ENCODE assay signal across 32 mouse cellular contexts in genomic region chr7:34216474-34216873, GRCm38 (mm10). TPM values are rescaled to one million over a fixed set of nuclear protein-coding genes. Genes with fewer than 3 reads are reported as not detected.
DNase-seq lines count a peak whose midpoint lies in the region; ATAC-seq and TF ChIP-seq lines count a peak whose summit lies in the region.
"Had no signal": no experiment of that assay in that cellular context is flagged by ENCODE, and none has a peak within 500 bp of the region (broad histone marks: within the 10 kb centered on the region; RNA-seq: fewer than 3 reads in every experiment).

No protein-coding gene starts in this region.

- H3K9me3 ChIP-seq in midbrain, embryonic 11.5 days (ENCODE audit: control insufficient read depth, low read length), result no peaks in the 10 kb centered on the region
- no peaks in the 10 kb centered on the region for H3K9me3 ChIP-seq in midbrain, embryonic 16.5 days (replicated peaks; ENCODE audit: control insufficient read depth, low read length, poor library complexity, severe bottlenecking)
- H3K9me3 ChIP-seq: embryonic facial prominence, embryonic 13.5 days; embryonic facial prominence, embryonic 15.5 days; forebrain, embryonic 10.5 days; forebrain, embryonic 12.5 days had no signal

- DNase-seq in gastrocnemius, adult 2 months, result no peak
- DNase-seq in gastrocnemius, postnatal 10 days, result no peak
- DNase-seq in midbrain, embryonic 11.5 days (ENCODE audit: low spot score, missing footprints), result peak; percentile 56
- DNase-seq in thymus, postnatal 25 days, result no peak
- no peak for DNase-seq in heart, postnatal 10 days
- DNase-seq: adrenal gland, adult 8-10 months; adrenal gland, postnatal 14 days; adrenal gland, postnatal 36 days; B cell, adult 2 months; cerebellum, adult 11 months; cerebellum, adult 18-20 months; cerebellum, adult 8-10 months; cerebellum, adult 9-11 months; cerebellum, postnatal 14 days; cerebellum, postnatal 36 days; embryo, embryonic 11 days had no signal

- H3K27ac ChIP-seq in gastrocnemius, adult 2 months, result peak overlapping the region; percentile 91
- H3K27ac ChIP-seq in midbrain, embryonic 11.5 days (ENCODE audit: low read depth, low read length), result no peak overlapping the region
- no peak overlapping the region for H3K27ac ChIP-seq in midbrain, embryonic 16.5 days (ENCODE audit: low read length)
- H3K27ac ChIP-seq: embryonic facial prominence, embryonic 13.5 days; embryonic facial prominence, embryonic 15.5 days; forebrain, embryonic 10.5 days; forebrain, embryonic 12.5 days had no signal

- no peak for TF ChIP-seq CTCF in gastrocnemius, adult 2 months (IDR thresholded peaks at IDR 0.05)

- H3K4me1 ChIP-seq in midbrain, embryonic 11.5 days (ENCODE audit: control insufficient read depth, insufficient read depth, low read length), result no peaks in the 10 kb centered on the region
- H3K4me1 ChIP-seq in midbrain, embryonic 16.5 days (ENCODE audit: control insufficient read depth, insufficient read depth, low read length), result no peaks in the 10 kb centered on the region
- H3K4me1 ChIP-seq: embryonic facial prominence, embryonic 13.5 days; embryonic facial prominence, embryonic 15.5 days; forebrain, embryonic 10.5 days; forebrain, embryonic 12.5 days had no signal

- no peak overlapping the region for H3ac ChIP-seq in myocyte (ENCODE audit: control insufficient read depth, insufficient read length)

- no peak overlapping the region for H3K9ac ChIP-seq in midbrain, embryonic 11.5 days (ENCODE audit: low read length)
- no peak overlapping the region for H3K9ac ChIP-seq in midbrain, embryonic 16.5 days (ENCODE audit: low read depth, low read length)
- H3K9ac ChIP-seq: embryonic facial prominence, embryonic 13.5 days; embryonic facial prominence, embryonic 15.5 days; forebrain, embryonic 12.5 days had no signal

- 91% methylated on average over 10 of the region's 10 CpGs for WGBS in midbrain, embryonic 11.5 days
- 90% methylated on average over 10 of the region's 10 CpGs for WGBS in midbrain, embryonic 16.5 days

- H3K4me3 ChIP-seq in gastrocnemius, adult 2 months, result peak overlapping the region; percentile 3; the same call in 1 of the 2 replicates
- H3K4me3 ChIP-seq in midbrain, embryonic 11.5 days (ENCODE audit: low read depth, low read length), result no peak overlapping the region
- no peak overlapping the region for H3K4me3 ChIP-seq in midbrain, embryonic 16.5 days (ENCODE audit: low read depth, low read length)
- H3K4me3 ChIP-seq in myocyte, result no peak overlapping the region
- H3K4me3 ChIP-seq: embryonic facial prominence, embryonic 13.5 days; embryonic facial prominence, embryonic 15.5 days; erythroblast, embryonic 14.5 days; forebrain, embryonic 10.5 days; forebrain, embryonic 12.5 days had no signal

- intact Hi-C loops in gastrocnemius, adult 2 months (cut with DNase I), result loop anchor here (10.0 kb wide), 1 partner anchor 428 kb away; no protein-coding TSS in a partner anchor
- intact Hi-C loops in heart, postnatal 10 days (cut with DNase I), result no loop called here

- no peak for TF ChIP-seq POLR2A in myocyte (IDR thresholded peaks at IDR 0.05; ENCODE audit: insufficient read length, low read depth)

- H3K27me3 ChIP-seq in midbrain, embryonic 11.5 days (ENCODE audit: control insufficient read depth, insufficient read depth, low read length), result no peaks in the 10 kb centered on the region
- H3K27me3 ChIP-seq in midbrain, embryonic 16.5 days (ENCODE audit: control insufficient read depth, insufficient read depth, low read depth, low read length), result no peaks in the 10 kb centered on the region
- no peaks in the 10 kb centered on the region for H3K27me3 ChIP-seq in myocyte (ENCODE audit: control insufficient read depth, insufficient read depth, insufficient read length)
- H3K27me3 ChIP-seq: CH12.LX; embryonic facial prominence, embryonic 13.5 days; embryonic facial prominence, embryonic 15.5 days; forebrain, embryonic 12.5 days had no signal

- H3K79me2 ChIP-seq in myocyte (ENCODE audit: control insufficient read depth, insufficient read depth), result no peaks in the 10 kb centered on the region

- H3K36me3 ChIP-seq in midbrain, embryonic 11.5 days (ENCODE audit: control insufficient read depth, insufficient read depth, low read length), result peaks cover 28% of the 10 kb centered on the region
- H3K36me3 ChIP-seq in midbrain, embryonic 16.5 days (ENCODE audit: control insufficient read depth, insufficient read depth, low read length), result peaks cover 49% of the 10 kb centered on the region
- H3K36me3 ChIP-seq in myocyte (ENCODE audit: control insufficient read depth, insufficient read depth), result peaks cover 45% of the 10 kb centered on the region

- no peak overlapping the region for H3K4me2 ChIP-seq in midbrain, embryonic 11.5 days
- no peak overlapping the region for H3K4me2 ChIP-seq in midbrain, embryonic 16.5 days (ENCODE audit: low read length)
- no peak overlapping the region for H3K4me2 ChIP-seq in myocyte (ENCODE audit: low read depth)
- H3K4me2 ChIP-seq: embryonic facial prominence, embryonic 13.5 days; embryonic facial prominence, embryonic 15.5 days; forebrain, embryonic 12.5 days had no signal

- no peak for ATAC-seq in midbrain, embryonic 11.5 days (ENCODE audit: low FRiP score)
- ATAC-seq in midbrain, embryonic 16.5 days, result no peak
- ATAC-seq: CD4-positive, CD25-positive, alpha-beta regulatory T cell, adult 4 months; forebrain, embryonic 14.5 days; forebrain, embryonic 16.5 days had no signal

TF ChIP-seq in myocyte, 11 proteins besides CTCF, POLR2A, EP300 and RAD21:
- peak; percentile 52 for TF ChIP-seq POLR2AphosphoS2 (IDR thresholded peaks at IDR 0.05; ENCODE audit: insufficient read length, low read depth)
- TF ChIP-seq E2F4 (IDR thresholded peaks at IDR 0.05; ENCODE audit: insufficient read depth), result no peak

RNA-seq across cellular contexts. Expression of gene Gpi1, which starts 13.7 kb away (rescaled TPM):
- 1,000 to 10,000 TPM in 1 of 2 experiments, 100 to 1,000 TPM in 1; 882 to 1,223 TPM for total RNA-seq in gastrocnemius, adult 2 months (2021)
- 100 to 1,000 TPM; 954 to 962 TPM for total RNA-seq in gastrocnemius, postnatal 10 days (2021)
- 277 and 282 TPM in 2 replicates for polyA plus RNA-seq in midbrain, embryonic 11.5 days (2014; fragmentation: Nextera tagmentation; extraction: Ambion mirVana)
- 272 and 297 TPM in 2 replicates for polyA plus RNA-seq in midbrain, embryonic 16.5 days (2015; fragmentation: Nextera tagmentation; extraction: Ambion mirVana)
- polyA plus RNA-seq in myocyte (2012; fragmentation: generic; extraction: Trizol), result 671 TPM
- total RNA-seq in heart, postnatal 10 days (2021), result 100 to 1,000 TPM; 556 to 561 TPM

RNA-seq across cellular contexts. Expression of gene Pdcd2l, which starts 20.0 kb away (rescaled TPM):
- 10 to 100 TPM; 13.8 to 19.2 TPM for total RNA-seq in gastrocnemius, adult 2 months (2021)
- total RNA-seq in gastrocnemius, postnatal 10 days (2021), result 10 to 100 TPM; 19.5 to 23.2 TPM
- 63.0 and 68.3 TPM in 2 replicates for polyA plus RNA-seq in midbrain, embryonic 11.5 days (2014; fragmentation: Nextera tagmentation; extraction: Ambion mirVana)
- 76.9 and 84.3 TPM in 2 replicates for polyA plus RNA-seq in midbrain, embryonic 16.5 days (2015; fragmentation: Nextera tagmentation; extraction: Ambion mirVana)
- 48.4 TPM for polyA plus RNA-seq in myocyte (2012; fragmentation: generic; extraction: Trizol)
- 10 to 100 TPM; 18.9 to 19.4 TPM for total RNA-seq in heart, postnatal 10 days (2021)

RNA-seq across cellular contexts. Expression of gene Gm6096, which starts 34.4 kb away (rescaled TPM):
- total RNA-seq in gastrocnemius, adult 2 months (2021), result not detected
- not detected for total RNA-seq in gastrocnemius, postnatal 10 days (2021)
- polyA plus RNA-seq in midbrain, embryonic 11.5 days (2014; fragmentation: Nextera tagmentation; extraction: Ambion mirVana), result 0.44 TPM in 1 of 2 replicates, not detected in the other
- not detected in 2 replicates for polyA plus RNA-seq in midbrain, embryonic 16.5 days (2015; fragmentation: Nextera tagmentation; extraction: Ambion mirVana)
- 0.13 TPM for polyA plus RNA-seq in myocyte (2012; fragmentation: generic; extraction: Trizol)
- not detected for total RNA-seq in heart, postnatal 10 days (2021)
- total RNA-seq: adrenal gland, adult 18-20 months; adrenal gland, adult 8-10 months; adrenal gland, postnatal 14 days; adrenal gland, postnatal 36 days; CH12.LX; common myeloid progenitor, adult 5-6 weeks; MEL had no signal
- polyA plus RNA-seq: brain, embryonic 14.5 days; embryonic facial prominence, embryonic 11.5 days; embryonic facial prominence, embryonic 13.5 days; embryonic facial prominence, embryonic 15.5 days; erythroblast, embryonic 14.5 days; forebrain, embryonic 10.5 days; forebrain, embryonic 12.5 days; forebrain, embryonic 14.5 days had no signal

RNA-seq across cellular contexts. Expression of gene Uba2, which starts 47.1 kb away (rescaled TPM):
- total RNA-seq in gastrocnemius, adult 2 months (2021), result 10 to 100 TPM; 33.4 to 38.7 TPM
- 10 to 100 TPM; 47.2 to 55.3 TPM for total RNA-seq in gastrocnemius, postnatal 10 days (2021)
- polyA plus RNA-seq in midbrain, embryonic 11.5 days (2014; fragmentation: Nextera tagmentation; extraction: Ambion mirVana), result 273 and 283 TPM in 2 replicates
- polyA plus RNA-seq in midbrain, embryonic 16.5 days (2015; fragmentation: Nextera tagmentation; extraction: Ambion mirVana), result 163 and 172 TPM in 2 replicates
- 48.7 TPM for polyA plus RNA-seq in myocyte (2012; fragmentation: generic; extraction: Trizol)
- 10 to 100 TPM; 51.0 to 53.5 TPM for total RNA-seq in heart, postnatal 10 days (2021)
